Mouse (Mus musculus): ENCODE measurements around the gene Slc10a7. TPM values are rescaled to one million over a fixed set of nuclear protein-coding genes. Genes with fewer than 3 reads are reported as not detected.

Slc10a7 gene
- polyA plus RNA-seq, 1 experiment from 2014 or later: 8.6 TPM

- no peaks in the 10 kb centered on the region for H3K36me3 ChIP-seq (ENCODE audit: insufficient read depth, low read length)
- no peak for TF ChIP-seq CTCF (IDR thresholded peaks at IDR 0.05; ENCODE audit: low read depth)
- no peak overlapping the region for H3K9ac ChIP-seq (ENCODE audit: low read depth, low read length)
- no peak overlapping the region for H3K27ac ChIP-seq
- no peaks in the 10 kb centered on the region for H3K4me1 ChIP-seq (replicated peaks; ENCODE audit: insufficient read depth, low read length)
- ATAC-seq (replicated peaks; ENCODE audit: low FRiP score, low read depth): no peak
- no peaks in the 10 kb centered on the region for H3K9me3 ChIP-seq (replicated peaks; ENCODE audit: low read length)
- no peaks in the 10 kb centered on the region for H3K27me3 ChIP-seq (ENCODE audit: insufficient read depth, low read length)
- H3K4me2 ChIP-seq (ENCODE audit: low read length): no peak overlapping the region
- 84% methylated on average over 4 of the region's 4 CpGs for WGBS
- no peak for DNase-seq (ENCODE audit: low spot score)
- H3K4me3 ChIP-seq (replicated peaks; ENCODE audit: low read depth, low read length): no peak overlapping the region
Observed at GRCm38 (mm10) chr8:78754986-78755385, 245.8 kb downstream of the Slc10a7 start.

- Histone ChIP-seq H3K4me2 (ENCODE audit: low read length) (no peak overlapping the region), H3K9me3 (replicated peaks; ENCODE audit: low read length) (no peaks in the 10 kb centered on the region), H3K27ac (no peak overlapping the region), H3K9ac (ENCODE audit: low read depth, low read length) (no peak overlapping the region), H3K4me3 (replicated peaks; ENCODE audit: low read depth, low read length) (no peak overlapping the region), H3K36me3 (ENCODE audit: insufficient read depth, low read length) (no peaks in the 10 kb centered on the region), H3K27me3 (ENCODE audit: insufficient read depth, low read length) (no peaks in the 10 kb centered on the region), H3K4me1 (replicated peaks; ENCODE audit: insufficient read depth, low read length) (no peaks in the 10 kb centered on the region)
- DNase-seq (ENCODE audit: low spot score) (no peak), ATAC-seq (replicated peaks; ENCODE audit: low FRiP score, low read depth) (no peak)
- TF ChIP-seq CTCF (IDR thresholded peaks at IDR 0.05; ENCODE audit: low read depth): no peak
Observed at GRCm38 (mm10) chr8:78759139-78759538, 250.0 kb downstream of the Slc10a7 start.

- H3K9me3 ChIP-seq (replicated peaks; ENCODE audit: low read length): no peaks in the 10 kb centered on the region
- H3K9ac ChIP-seq (ENCODE audit: low read depth, low read length): no peak overlapping the region
- H3K4me3 ChIP-seq (replicated peaks; ENCODE audit: low read depth, low read length): no peak overlapping the region
- H3K27ac ChIP-seq: no peak overlapping the region
- DNase-seq (ENCODE audit: low spot score) (no peak), ATAC-seq (replicated peaks; ENCODE audit: low FRiP score, low read depth) (no peak)
- no peaks in the 10 kb centered on the region for H3K27me3 ChIP-seq (ENCODE audit: insufficient read depth, low read length)
- no peaks in the 10 kb centered on the region for H3K36me3 ChIP-seq (ENCODE audit: insufficient read depth, low read length)
- TF ChIP-seq CTCF (IDR thresholded peaks at IDR 0.05; ENCODE audit: low read depth): no peak
- no peaks in the 10 kb centered on the region for H3K4me1 ChIP-seq (replicated peaks; ENCODE audit: insufficient read depth, low read length)
- H3K4me2 ChIP-seq (ENCODE audit: low read length): no peak overlapping the region
Observed at GRCm38 (mm10) chr8:78764976-78765375, 255.8 kb downstream of the Slc10a7 start.

DNA sequence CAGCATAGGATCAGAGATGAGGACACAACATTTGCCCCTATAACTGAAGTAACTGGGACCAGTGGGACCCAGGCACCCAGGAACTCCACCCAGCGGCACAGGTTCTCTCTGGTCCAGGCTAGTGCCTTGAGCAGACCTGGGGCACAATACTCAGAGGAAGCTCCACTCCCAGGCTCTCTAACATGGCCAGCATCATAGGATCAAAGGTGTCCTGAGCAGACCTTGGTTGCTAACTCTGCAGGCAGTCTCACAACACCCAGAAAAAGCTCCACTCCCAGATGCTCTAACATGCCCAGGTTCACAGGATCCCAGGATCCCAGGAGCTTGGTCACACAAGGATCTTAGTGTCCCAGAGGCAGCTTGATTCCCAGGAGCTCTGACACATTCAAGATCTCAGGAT lies 256.4 kb downstream of the Slc10a7 start:
- Histone ChIP-seq H3K27me3 (ENCODE audit: insufficient read depth, low read length) (no peaks in the 10 kb centered on the region), H3K4me2 (ENCODE audit: low read length) (no peak overlapping the region), H3K27ac (no peak overlapping the region), H3K36me3 (ENCODE audit: insufficient read depth, low read length) (no peaks in the 10 kb centered on the region), H3K9ac (ENCODE audit: low read depth, low read length) (no peak overlapping the region), H3K4me3 (replicated peaks; ENCODE audit: low read depth, low read length) (no peak overlapping the region), H3K9me3 (replicated peaks; ENCODE audit: low read length) (no peaks in the 10 kb centered on the region), H3K4me1 (replicated peaks; ENCODE audit: insufficient read depth, low read length) (no peaks in the 10 kb centered on the region)
- WGBS: 100% methylated on average over 1 of the region's 1 CpGs
- TF ChIP-seq CTCF (IDR thresholded peaks at IDR 0.05; ENCODE audit: low read depth): no peak
- ATAC-seq (replicated peaks; ENCODE audit: low FRiP score, low read depth) (no peak), DNase-seq (ENCODE audit: low spot score) (no peak)

DNA sequence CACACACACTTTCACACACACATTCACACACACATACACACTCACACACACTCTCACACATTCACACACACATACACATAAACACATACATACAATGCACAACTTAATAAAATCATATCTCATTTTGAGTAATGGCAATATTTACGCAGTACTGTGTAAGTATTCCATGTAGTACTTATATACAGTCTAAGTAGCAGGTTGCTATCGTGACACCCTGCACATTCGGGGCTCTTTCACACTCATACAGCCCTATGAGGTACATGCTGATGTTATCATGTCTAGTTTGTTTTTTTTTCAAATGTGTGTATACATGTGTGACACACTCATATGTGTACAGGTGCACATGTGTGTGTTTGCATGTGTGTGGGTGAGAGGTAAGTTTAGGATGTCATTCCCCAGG lies 261.4 kb downstream of the Slc10a7 start:
- H3K36me3 ChIP-seq (ENCODE audit: insufficient read depth, low read length): no peaks in the 10 kb centered on the region
- H3K4me3 ChIP-seq (replicated peaks; ENCODE audit: low read depth, low read length): no peak overlapping the region
- H3K9me3 ChIP-seq (replicated peaks; ENCODE audit: low read length): no peaks in the 10 kb centered on the region
- no peak for DNase-seq (ENCODE audit: low spot score)
- no peak for ATAC-seq (replicated peaks; ENCODE audit: low FRiP score, low read depth)
- WGBS: 96% methylated on average over 3 of the region's 3 CpGs
- H3K4me1 ChIP-seq (replicated peaks; ENCODE audit: insufficient read depth, low read length): no peaks in the 10 kb centered on the region
- H3K27me3 ChIP-seq (ENCODE audit: insufficient read depth, low read length): no peaks in the 10 kb centered on the region
- H3K9ac ChIP-seq (ENCODE audit: low read depth, low read length): no peak overlapping the region
- no peak overlapping the region for H3K4me2 ChIP-seq (ENCODE audit: low read length)
- no peak overlapping the region for H3K27ac ChIP-seq
- no peak for TF ChIP-seq CTCF (IDR thresholded peaks at IDR 0.05; ENCODE audit: low read depth)

- Histone ChIP-seq H3K9ac (ENCODE audit: low read depth, low read length) (no peak overlapping the region), H3K4me1 (replicated peaks; ENCODE audit: insufficient read depth, low read length) (no peaks in the 10 kb centered on the region), H3K27me3 (ENCODE audit: insufficient read depth, low read length) (no peaks in the 10 kb centered on the region), H3K9me3 (replicated peaks; ENCODE audit: low read length) (no peaks in the 10 kb centered on the region), H3K4me2 (ENCODE audit: low read length) (no peak overlapping the region), H3K27ac (no peak overlapping the region), H3K36me3 (ENCODE audit: insufficient read depth, low read length) (no peaks in the 10 kb centered on the region), H3K4me3 (replicated peaks; ENCODE audit: low read depth, low read length) (no peak overlapping the region)
- no peak for TF ChIP-seq CTCF (IDR thresholded peaks at IDR 0.05; ENCODE audit: low read depth)
- DNase-seq (ENCODE audit: low spot score) (peak; percentile 5), ATAC-seq (replicated peaks; ENCODE audit: low FRiP score, low read depth) (no peak)
- WGBS: 60% methylated on average over 7 of the region's 7 CpGs
Observed at GRCm38 (mm10) chr8:78771256-78771655, 262.1 kb downstream of the Slc10a7 start.

GRCm38 (mm10) chr8:78776816-78777215 lies 267.7 kb downstream of the Slc10a7 start:
- H3K4me2 ChIP-seq (ENCODE audit: low read length): no peak overlapping the region
- H3K9ac ChIP-seq (ENCODE audit: low read depth, low read length): no peak overlapping the region
- H3K27me3 ChIP-seq (ENCODE audit: insufficient read depth, low read length): no peaks in the 10 kb centered on the region
- 0 out of 2 replicates have a peak, but pooled peaks cover 2% of the 10 kb centered on the region for H3K9me3 ChIP-seq (replicated peaks; ENCODE audit: low read length)
- no peak for TF ChIP-seq CTCF (IDR thresholded peaks at IDR 0.05; ENCODE audit: low read depth)
- ATAC-seq (replicated peaks; ENCODE audit: low FRiP score, low read depth) (no peak), DNase-seq (ENCODE audit: low spot score) (no peak)
- WGBS: 88% methylated on average over 9 of the region's 9 CpGs
- H3K36me3 ChIP-seq (ENCODE audit: insufficient read depth, low read length): no peaks in the 10 kb centered on the region
- H3K4me3 ChIP-seq (replicated peaks; ENCODE audit: low read depth, low read length): no peak overlapping the region
- no peak overlapping the region for H3K27ac ChIP-seq
- no peaks in the 10 kb centered on the region for H3K4me1 ChIP-seq (replicated peaks; ENCODE audit: insufficient read depth, low read length)

Other genes starting within 250 kb of the Slc10a7 start
- not detected in 2 replicates for gene Pou4f2, start 72.7 kb upstream of the Slc10a7 start, polyA plus RNA-seq (2015; fragmentation: Nextera tagmentation; extraction: Ambion mirVana)
- 150 and 163 TPM in 2 replicates for gene Rbmxl1, start 448 bp upstream of the Slc10a7 start, polyA plus RNA-seq (2015; fragmentation: Nextera tagmentation; extraction: Ambion mirVana)